Mouse (Mus musculus): ENCODE data around the gene Ppp1r7. TPM values are rescaled to one million over a fixed set of nuclear protein-coding genes. Genes with fewer than 3 reads are reported as not detected.
A peak's percentile ranks its signal among the peaks of the same experiment; 100 is the strongest.
"Not testable (repeated sequence)": the region's sequence is repeated elsewhere in the genome, so short reads cannot be mapped to it uniquely, and the experiment has no call there.

Gene Ppp1r7
- 66.6 and 70.0 TPM in 2 replicates for polyA plus RNA-seq (2016; fragmentation: Nextera tagmentation; extraction: Ambion mirVana)

DNA sequence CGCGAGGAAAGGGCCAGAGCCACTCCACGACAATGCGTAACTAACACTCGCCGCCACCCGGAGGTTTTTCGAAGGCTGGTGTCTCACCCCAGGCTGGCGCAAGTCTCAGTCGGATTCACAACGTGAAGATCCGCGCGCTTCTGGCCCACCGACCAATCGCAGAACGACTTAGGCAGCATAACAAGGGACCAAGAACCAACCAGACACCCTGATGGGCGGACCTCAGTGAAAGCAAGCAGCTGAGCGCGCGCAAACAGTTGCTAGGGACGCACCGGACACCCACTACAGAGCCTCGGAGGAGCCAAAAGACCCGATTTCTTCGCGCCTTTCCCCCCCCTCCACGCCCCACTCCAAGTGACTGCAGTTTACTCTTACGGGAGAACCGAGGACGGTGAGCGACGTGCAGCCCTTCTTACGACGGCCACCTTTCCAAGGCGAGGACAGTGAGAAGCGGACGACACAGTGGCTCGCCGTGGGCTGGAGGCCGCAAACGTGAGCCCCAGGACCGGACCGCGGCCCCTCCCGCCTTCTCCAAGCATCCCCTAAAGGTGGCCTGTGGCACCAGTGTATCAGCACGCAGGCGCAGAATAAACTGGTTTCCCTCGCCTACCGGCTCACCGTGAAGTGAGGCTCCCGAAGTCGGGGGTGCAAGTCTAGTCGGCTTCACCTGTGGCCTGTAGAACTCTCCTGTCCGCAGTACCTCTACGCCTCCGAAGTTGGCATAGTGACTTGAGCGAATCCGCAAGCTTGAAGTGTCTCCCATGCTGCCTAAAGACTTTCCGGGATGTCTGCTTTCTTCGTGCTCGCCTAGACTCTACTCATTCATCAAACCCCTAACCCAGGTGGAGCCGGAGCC is at the start of gene Ppp1r7, which contains the start of gene Pask:
Gene Ppp1r7, plus strand, starts transcription at position 207 of the 856 bp plus-strand sequence.
Gene Pask, minus strand, starts transcription at position 835 of the 856 bp plus-strand sequence.
- Histone ChIP-seq H3K27me3 (no peaks in the 10 kb centered on the region), H3K4me1 (replicated peaks) (peaks cover 16% of the 10 kb centered on the region), H3K4me3 (replicated peaks) (peak within 1 kb of the TSS; percentile 93), H3K27ac (peak within 1 kb of the TSS; percentile 66), H3K4me2 (peak within 1 kb of the TSS; percentile 78), H3K9me3 (no peaks in the 10 kb centered on the region), H3K36me3 (peaks cover 20% of the 10 kb centered on the region), H3K9ac (replicated peaks) (peak within 1 kb of the TSS; percentile 86)
- WGBS = under 1% methylated on average over 63 of the region's 63 CpGs
- ATAC-seq (ENCODE audit: insufficient number of reproducible peaks, insufficient read depth, low FRiP score, low TSS enrichment, low read depth) = peak; percentile 94

GRCm38 (mm10) chr1:93294491-93294890 is 48.2 kb upstream of the Ppp1r7 start:
- not testable (repeated sequence) for H3K9me3 ChIP-seq; H3K9ac ChIP-seq (replicated peaks); H3K4me1 ChIP-seq (replicated peaks); H3K27me3 ChIP-seq; ATAC-seq (ENCODE audit: insufficient number of reproducible peaks, insufficient read depth, low FRiP score, low TSS enrichment, low read depth); H3K4me3 ChIP-seq (replicated peaks); H3K4me2 ChIP-seq; H3K27ac ChIP-seq
- WGBS = 80% methylated on average over 3 of the region's 3 CpGs
- H3K36me3 ChIP-seq = peaks cover 84% of the 10 kb centered on the region

DNA sequence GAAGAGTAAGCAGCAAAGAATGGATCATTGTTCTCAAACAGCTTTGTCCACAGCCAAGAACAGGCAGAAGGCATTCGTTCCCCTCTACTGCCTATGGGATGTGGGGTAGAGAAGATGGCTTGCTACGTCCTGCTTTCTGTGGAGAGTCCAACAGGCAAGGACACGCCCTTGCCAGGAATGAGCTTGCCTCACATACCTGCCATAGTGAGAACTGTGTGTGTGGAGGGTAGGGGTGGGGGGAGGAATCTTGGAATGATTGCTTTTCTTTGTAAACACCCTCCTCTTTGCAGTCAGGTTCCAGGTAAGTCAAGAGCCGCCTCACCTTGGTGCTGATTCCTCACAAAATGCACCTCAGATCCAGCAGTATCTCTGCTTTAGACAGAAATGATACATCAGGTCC is 42.9 kb upstream of the Ppp1r7 start:
- Histone ChIP-seq H3K9me3 (no peaks in the 10 kb centered on the region), H3K4me3 (replicated peaks) (no peak overlapping the region), H3K27ac (no peak overlapping the region), H3K27me3 (no peaks in the 10 kb centered on the region), H3K4me2 (no peak overlapping the region), H3K4me1 (replicated peaks) (peaks cover 2% of the 10 kb centered on the region), H3K36me3 (peaks cover 89% of the 10 kb centered on the region), H3K9ac (replicated peaks) (no peak overlapping the region)
- 84% methylated on average over 4 of the region's 4 CpGs for WGBS
- ATAC-seq (ENCODE audit: insufficient number of reproducible peaks, insufficient read depth, low FRiP score, low TSS enrichment, low read depth) = no peak

DNA sequence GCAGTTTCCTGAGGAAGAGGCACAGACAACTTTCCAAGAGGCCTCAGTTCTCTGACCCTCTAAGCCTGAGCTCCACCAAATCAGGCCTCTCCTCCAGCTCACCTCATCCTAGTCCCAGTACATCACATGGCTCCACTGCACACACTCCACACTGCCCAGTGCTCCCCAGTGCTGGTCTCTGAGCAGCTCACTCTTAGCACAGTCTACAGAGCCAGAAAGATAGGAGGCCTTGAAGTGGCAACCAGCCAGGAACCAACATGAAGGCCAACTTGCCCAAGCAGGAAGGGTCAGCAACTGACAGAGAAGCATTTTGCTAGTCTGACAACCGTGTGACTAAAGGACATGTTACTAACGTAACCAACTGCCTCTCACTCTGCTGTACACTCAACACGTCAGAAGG is 42.1 kb upstream of the Ppp1r7 start:
- Histone ChIP-seq H3K36me3 (peaks cover 86% of the 10 kb centered on the region), H3K27ac (no peak overlapping the region), H3K4me1 (replicated peaks) (peaks cover 6% of the 10 kb centered on the region), H3K9me3 (no peaks in the 10 kb centered on the region), H3K9ac (replicated peaks) (no peak overlapping the region), H3K27me3 (no peaks in the 10 kb centered on the region), H3K4me3 (replicated peaks) (no peak overlapping the region), H3K4me2 (no peak overlapping the region)
- no peak for ATAC-seq (ENCODE audit: insufficient number of reproducible peaks, insufficient read depth, low FRiP score, low TSS enrichment, low read depth)
- 89% methylated on average over 3 of the region's 3 CpGs for WGBS

GRCm38 (mm10) chr1:93305581-93306337 is 36.9 kb upstream of the Ppp1r7 start, which contains the start of gene Mterf4:
Mterf4 (minus strand) TSS chr1:93305915.
- H3K36me3 ChIP-seq = peaks cover 55% of the 10 kb centered on the region
- H3K4me2 ChIP-seq = peak within 1 kb of the TSS; percentile 69
- 8% methylated on average over 36 of the region's 36 CpGs for WGBS
- peak within 1 kb of the TSS; percentile 83 for H3K9ac ChIP-seq (replicated peaks)
- no peaks in the 10 kb centered on the region for H3K27me3 ChIP-seq
- H3K27ac ChIP-seq = no peak within 1 kb of the TSS
- no peaks in the 10 kb centered on the region for H3K9me3 ChIP-seq
- H3K4me1 ChIP-seq (replicated peaks) = peaks cover 6% of the 10 kb centered on the region
- peak; percentile 85 for ATAC-seq (ENCODE audit: insufficient number of reproducible peaks, insufficient read depth, low FRiP score, low TSS enrichment, low read depth)
- peak within 1 kb of the TSS; percentile 87 for H3K4me3 ChIP-seq (replicated peaks)

GRCm38 (mm10) chr1:93323973-93324372 is 18.7 kb upstream of the Ppp1r7 start:
- Histone ChIP-seq H3K4me3 (replicated peaks) (no peak overlapping the region), H3K27ac (no peak overlapping the region), H3K27me3 (no peaks in the 10 kb centered on the region), H3K36me3 (peaks cover 87% of the 10 kb centered on the region), H3K9me3 (no peaks in the 10 kb centered on the region), H3K4me1 (replicated peaks) (no peaks in the 10 kb centered on the region), H3K4me2 (no peak overlapping the region), H3K9ac (replicated peaks) (no peak overlapping the region)
- 90% methylated on average over 6 of the region's 6 CpGs for WGBS
- ATAC-seq (ENCODE audit: insufficient number of reproducible peaks, insufficient read depth, low FRiP score, low TSS enrichment, low read depth) = no peak

- Histone ChIP-seq H3K4me3 (replicated peaks) (no peak overlapping the region), H3K36me3 (peaks cover 85% of the 10 kb centered on the region), H3K9me3 (no peaks in the 10 kb centered on the region), H3K4me2 (no peak overlapping the region), H3K9ac (replicated peaks) (no peak overlapping the region), H3K27ac (no peak overlapping the region), H3K4me1 (replicated peaks) (no peaks in the 10 kb centered on the region), H3K27me3 (no peaks in the 10 kb centered on the region)
- 90% methylated on average over 3 of the region's 3 CpGs for WGBS
- ATAC-seq (ENCODE audit: insufficient number of reproducible peaks, insufficient read depth, low FRiP score, low TSS enrichment, low read depth) = no peak
Observed at GRCm38 (mm10) chr1:93326446-93326845, 16.2 kb upstream of the Ppp1r7 start.

GRCm38 (mm10) chr1:93334621-93335020 is 8.0 kb upstream of the Ppp1r7 start:
- H3K4me1 ChIP-seq (replicated peaks) = no peaks in the 10 kb centered on the region
- no peak overlapping the region for H3K9ac ChIP-seq (replicated peaks)
- H3K9me3 ChIP-seq = no peaks in the 10 kb centered on the region
- no peak overlapping the region for H3K4me2 ChIP-seq
- H3K27ac ChIP-seq = no peak overlapping the region
- no peaks in the 10 kb centered on the region for H3K27me3 ChIP-seq
- 82% methylated on average over 2 of the region's 2 CpGs for WGBS
- H3K4me3 ChIP-seq (replicated peaks) = no peak overlapping the region
- ATAC-seq (ENCODE audit: insufficient number of reproducible peaks, insufficient read depth, low FRiP score, low TSS enrichment, low read depth) = no peak
- H3K36me3 ChIP-seq = peaks cover 68% of the 10 kb centered on the region

DNA sequence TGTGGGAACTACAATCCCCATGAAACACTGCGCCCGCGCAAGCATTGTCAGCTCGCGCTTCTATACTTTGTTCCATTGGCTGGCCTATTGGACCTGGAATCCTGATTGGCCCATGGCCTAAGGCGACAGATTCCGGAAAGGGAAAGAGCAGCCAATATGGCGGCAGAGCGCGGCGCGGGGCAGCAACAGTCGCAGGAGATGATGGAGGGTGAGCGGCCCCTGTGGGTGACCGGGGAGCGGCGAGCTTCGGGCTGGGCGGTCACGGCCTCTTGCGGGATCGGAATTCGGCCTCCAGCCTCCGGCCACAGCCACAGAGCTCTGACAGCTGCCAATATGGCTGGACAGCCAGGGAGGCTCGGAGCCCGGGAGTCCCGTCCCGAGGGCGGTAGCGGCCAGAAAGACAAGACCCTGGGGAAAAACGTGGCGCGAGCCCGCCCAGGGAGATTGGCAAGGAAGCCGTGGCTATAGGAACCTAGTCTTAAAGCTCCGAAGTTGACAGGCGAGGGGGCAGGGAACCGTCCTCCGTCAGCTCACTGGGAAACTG is 922 bp downstream of the Ppp1r7 start:
- Histone ChIP-seq H3K36me3 (peaks cover 27% of the 10 kb centered on the region), H3K27me3 (no peaks in the 10 kb centered on the region), H3K4me1 (replicated peaks) (peaks cover 16% of the 10 kb centered on the region), H3K4me2 (peak overlapping the region; percentile 78), H3K4me3 (replicated peaks) (peak overlapping the region; percentile 93), H3K27ac (peak overlapping the region; percentile 66; the same call in 1 of the 2 replicates), H3K9ac (replicated peaks) (peak overlapping the region; percentile 86), H3K9me3 (no peaks in the 10 kb centered on the region)
- ATAC-seq (ENCODE audit: insufficient number of reproducible peaks, insufficient read depth, low FRiP score, low TSS enrichment, low read depth) = peak; percentile 95
- under 1% methylated on average over 39 of the region's 39 CpGs for WGBS

- Histone ChIP-seq H3K4me2 (no peak overlapping the region), H3K36me3 (peaks cover 61% of the 10 kb centered on the region), H3K9ac (replicated peaks) (no peak overlapping the region), H3K27me3 (no peaks in the 10 kb centered on the region), H3K4me3 (replicated peaks) (no peak overlapping the region), H3K4me1 (replicated peaks) (peaks cover 7% of the 10 kb centered on the region), H3K27ac (no peak overlapping the region), H3K9me3 (no peaks in the 10 kb centered on the region)
- 95% methylated on average over 5 of the region's 5 CpGs for WGBS
- no peak for ATAC-seq (ENCODE audit: insufficient number of reproducible peaks, insufficient read depth, low FRiP score, low TSS enrichment, low read depth)
Observed at GRCm38 (mm10) chr1:93347176-93347575, 4.5 kb downstream of the Ppp1r7 start.

DNA sequence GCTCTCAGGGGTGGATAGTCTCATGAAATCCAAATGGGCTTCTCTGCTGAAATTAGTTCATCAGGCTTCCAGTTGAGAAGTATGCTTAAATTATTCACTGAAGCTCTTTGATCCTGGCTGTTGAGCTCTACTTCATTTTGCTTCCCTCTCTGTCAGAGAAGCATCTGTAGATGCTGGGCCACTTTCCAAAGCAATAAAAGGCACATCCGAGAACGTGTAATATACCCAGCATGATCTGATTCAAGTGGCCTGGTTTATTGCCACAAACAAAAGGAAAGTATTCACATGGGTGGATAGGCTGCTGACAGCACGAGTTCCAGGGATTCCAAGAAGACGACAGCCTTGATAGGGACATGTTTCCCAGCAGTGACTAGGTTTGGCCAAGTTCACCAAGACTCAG is 7.0 kb downstream of the Ppp1r7 start:
- Histone ChIP-seq H3K9me3 (no peaks in the 10 kb centered on the region), H3K27me3 (no peaks in the 10 kb centered on the region), H3K36me3 (peaks cover 86% of the 10 kb centered on the region), H3K9ac (replicated peaks) (no peak overlapping the region), H3K27ac (no peak overlapping the region), H3K4me3 (replicated peaks) (no peak overlapping the region), H3K4me1 (replicated peaks) (peaks cover under 1% of the 10 kb centered on the region), H3K4me2 (no peak overlapping the region)
- WGBS = 59% methylated on average over 4 of the region's 4 CpGs
- ATAC-seq (ENCODE audit: insufficient number of reproducible peaks, insufficient read depth, low FRiP score, low TSS enrichment, low read depth) = no peak

Data from limb, embryonic 12.5 days (tissue).